Mouse (Mus musculus) hindbrain, embryonic 14.5 days (tissue): ENCODE results near the gene Timeless. TPM values are rescaled to one million over a fixed set of nuclear protein-coding genes. Genes with fewer than 3 reads are reported as not detected.
A peak's percentile ranks its signal among the peaks of the same experiment; 100 is the strongest.
"Not testable (repeated sequence)": the region's sequence is repeated elsewhere in the genome, so short reads cannot be mapped to it uniquely, and the experiment has no call there.

ENCODE experiments used
- ATAC-seq: fragments of 200-750 bp; cut with Nextera tagmentation; 2 replicates; pipeline ENCODE4 v1.8.0; 2017; ENCODE audit warnings: moderate number of reproducible peaks, mild to moderate bottlenecking, moderate TSS enrichment, moderate library complexity; ENCODE audit not compliant: low FRiP score
- DNase-seq: peaks from one replicate; pipeline ENCODE4 v3.0.0-alpha.2; 2015; ENCODE audit warnings: low spot score
- H3K27ac ChIP-seq: fragments of 300-500 bp; sonication (generic); 2 replicates; pipeline ENCODE4 v1.5.1; 2014; ENCODE audit warnings: mild to moderate bottlenecking, moderate library complexity
- H3K27me3 ChIP-seq: fragments of 300-500 bp; sonication (generic); 2 replicates; pipeline ENCODE4 v1.6.1; 2014; ENCODE audit warnings: mild to moderate bottlenecking, low read length, mixed read lengths; ENCODE audit not compliant: control insufficient read depth, insufficient read depth
- H3K36me3 ChIP-seq: fragments of 300-500 bp; sonication (generic); replicated peaks from 2 replicates; pipeline ENCODE4 v1.6.1; 2014; ENCODE audit not compliant: control insufficient read depth, insufficient read depth
- H3K4me1 ChIP-seq: fragments of 300-500 bp; sonication (generic); replicated peaks from 2 replicates; pipeline ENCODE4 v1.6.1; 2014; ENCODE audit warnings: antibody characterized with exemption, low read length, mixed read lengths; ENCODE audit not compliant: control insufficient read depth, insufficient read depth
- H3K4me2 ChIP-seq: fragments of 300-500 bp; sonication (generic); replicated peaks from 2 replicates; pipeline ENCODE4 v1.6.1; 2014; ENCODE audit warnings: mild to moderate bottlenecking, moderate library complexity
- H3K4me3 ChIP-seq: fragments of 300-500 bp; sonication (generic); replicated peaks from 2 replicates; pipeline ENCODE4 v1.5.1; 2014; ENCODE audit warnings: mild to moderate bottlenecking, low read length
- H3K9ac ChIP-seq: fragments of 300-500 bp; sonication (generic); 2 replicates; pipeline ENCODE4 v1.6.1; 2014
- H3K9me3 ChIP-seq: fragments of 300-500 bp; sonication (generic); 2 replicates; pipeline ENCODE4 v1.6.1; 2016; ENCODE audit warnings: low read length; ENCODE audit not compliant: control insufficient read depth
- WGBS: fragments of 180-500 bp; shearing (Covaris S2); extraction: QIAGEN DNeasy Blood & Tissue Kit; methylation state at CpG from one replicate; pipeline ENCODE4 v1.1.7; 2014; 5-methylcytosine and 5-hydroxymethylcytosine counted together
- polyA plus RNA-seq: library from polyadenylated mRNA; unstranded; fragments of >200 nt; fragmentation: Nextera tagmentation; extraction: Ambion mirVana; gene quantifications from 2 replicates; pipeline ENCODE4 v1.2.1, GENCODE M21; 2014

Timeless gene
- polyA plus RNA-seq, 1 experiment from 2014 or later: 16.7 TPM

DNA sequence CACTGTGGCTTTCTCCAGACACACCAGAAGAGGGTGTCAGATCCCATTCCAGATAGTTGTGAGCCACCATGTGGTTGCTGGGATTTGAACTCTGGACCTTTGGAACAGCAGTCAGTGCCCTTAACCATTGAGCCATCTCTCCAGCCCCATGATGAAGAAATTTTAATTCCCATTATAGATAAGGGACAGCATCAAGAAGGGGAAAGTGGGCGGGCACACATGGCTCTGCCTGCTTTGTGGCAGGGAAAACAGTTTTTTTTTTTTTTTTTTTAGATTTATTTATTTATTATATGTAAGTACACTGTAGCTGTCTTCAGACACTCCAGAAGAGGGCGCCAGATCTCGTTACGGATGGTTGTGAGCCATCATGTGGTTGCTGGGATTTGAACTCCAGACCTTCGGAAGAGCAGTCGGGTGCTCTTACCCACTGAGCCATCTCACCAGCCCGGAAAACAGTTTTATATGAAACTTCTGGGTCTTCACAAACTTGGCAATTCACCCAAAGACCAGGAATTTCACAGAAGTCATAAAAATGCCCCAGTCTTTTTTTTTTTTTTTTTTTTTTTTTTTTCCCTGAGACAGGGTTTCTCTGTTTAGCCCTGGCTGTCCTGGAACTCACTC is 41.1 kb downstream of the Timeless start:
- H3K4me2 ChIP-seq, H3K4me1 ChIP-seq, H3K4me3 ChIP-seq, DNase-seq, H3K9me3 ChIP-seq, H3K27ac ChIP-seq, H3K9ac ChIP-seq, ATAC-seq, H3K27me3 ChIP-seq: not testable (repeated sequence)
- peaks cover 16% of the 10 kb centered on the region for H3K36me3 ChIP-seq
- WGBS: 95% methylated on average over 4 of the region's 7 CpGs

- H3K4me2 ChIP-seq, H3K9ac ChIP-seq, H3K4me3 ChIP-seq, ATAC-seq, H3K9me3 ChIP-seq, H3K27ac ChIP-seq, DNase-seq, H3K27me3 ChIP-seq, H3K4me1 ChIP-seq: not testable (repeated sequence)
- WGBS: 100% methylated on average over 1 of the region's 1 CpGs
- peaks cover 34% of the 10 kb centered on the region for H3K36me3 ChIP-seq
Observed at GRCm38 (mm10) chr10:128275374-128275773, 43.5 kb downstream of the Timeless start.

- Histone ChIP-seq H3K4me1 (no peaks in the 10 kb centered on the region), H3K4me2 (no peak overlapping the region), H3K4me3 (no peak overlapping the region), H3K9me3 (no peaks in the 10 kb centered on the region), H3K27ac (no peak overlapping the region), H3K27me3 (no peaks in the 10 kb centered on the region), H3K36me3 (peaks cover 62% of the 10 kb centered on the region), H3K9ac (no peak overlapping the region)
- ATAC-seq (no peak), DNase-seq (no peak)
- 56% methylated on average over 6 of the region's 6 CpGs for WGBS
Observed at GRCm38 (mm10) chr10:128278158-128278557, 46.3 kb downstream of the Timeless start.

DNA sequence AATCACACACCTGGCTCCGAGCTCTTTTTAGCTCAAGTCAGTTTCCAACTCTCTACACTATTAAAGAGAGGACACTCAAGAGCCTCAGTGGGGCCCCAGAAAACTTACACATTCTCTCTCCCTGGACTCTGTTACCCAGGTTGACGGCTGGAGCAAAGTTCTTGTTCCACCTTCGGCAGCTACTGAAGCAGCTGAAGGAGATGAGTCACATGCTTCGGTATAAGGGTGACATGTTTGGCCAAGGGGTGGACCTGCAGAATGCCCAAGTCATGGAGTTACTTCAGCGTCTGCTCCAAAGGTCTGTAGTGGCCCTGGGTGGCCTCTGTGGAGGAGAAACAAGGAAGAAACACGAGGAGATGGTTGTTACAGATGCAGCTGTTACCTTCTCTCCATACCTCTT is 49.1 kb downstream of the Timeless start:
- no peaks in the 10 kb centered on the region for H3K9me3 ChIP-seq
- DNase-seq (no peak), ATAC-seq (no peak)
- H3K4me3 ChIP-seq: no peak overlapping the region
- H3K27me3 ChIP-seq: no peaks in the 10 kb centered on the region
- H3K27ac ChIP-seq: no peak overlapping the region
- H3K9ac ChIP-seq: no peak overlapping the region
- H3K4me1 ChIP-seq: no peaks in the 10 kb centered on the region
- 92% methylated on average over 6 of the region's 6 CpGs for WGBS
- H3K36me3 ChIP-seq: peaks cover 87% of the 10 kb centered on the region
- no peak overlapping the region for H3K4me2 ChIP-seq

- Histone ChIP-seq H3K4me3 (no peak overlapping the region), H3K36me3 (peaks cover 88% of the 10 kb centered on the region), H3K9ac (no peak overlapping the region), H3K4me1 (no peaks in the 10 kb centered on the region), H3K27ac (no peak overlapping the region), H3K9me3 (no peaks in the 10 kb centered on the region), H3K4me2 (no peak overlapping the region), H3K27me3 (no peaks in the 10 kb centered on the region)
- WGBS: 93% methylated on average over 14 of the region's 14 CpGs
- ATAC-seq (no peak), DNase-seq (no peak)
Observed at GRCm38 (mm10) chr10:128281682-128282081, 49.8 kb downstream of the Timeless start.

- DNase-seq (no peak), ATAC-seq (no peak)
- Histone ChIP-seq H3K27me3 (no peaks in the 10 kb centered on the region), H3K9ac (no peak overlapping the region), H3K4me3 (no peak overlapping the region), H3K9me3 (no peaks in the 10 kb centered on the region), H3K4me1 (no peaks in the 10 kb centered on the region), H3K4me2 (no peak overlapping the region), H3K36me3 (peaks cover 86% of the 10 kb centered on the region), H3K27ac (no peak overlapping the region)
- 89% methylated on average over 20 of the region's 20 CpGs for WGBS
Observed at GRCm38 (mm10) chr10:128282886-128283450, 51.1 kb downstream of the Timeless start.

DNA sequence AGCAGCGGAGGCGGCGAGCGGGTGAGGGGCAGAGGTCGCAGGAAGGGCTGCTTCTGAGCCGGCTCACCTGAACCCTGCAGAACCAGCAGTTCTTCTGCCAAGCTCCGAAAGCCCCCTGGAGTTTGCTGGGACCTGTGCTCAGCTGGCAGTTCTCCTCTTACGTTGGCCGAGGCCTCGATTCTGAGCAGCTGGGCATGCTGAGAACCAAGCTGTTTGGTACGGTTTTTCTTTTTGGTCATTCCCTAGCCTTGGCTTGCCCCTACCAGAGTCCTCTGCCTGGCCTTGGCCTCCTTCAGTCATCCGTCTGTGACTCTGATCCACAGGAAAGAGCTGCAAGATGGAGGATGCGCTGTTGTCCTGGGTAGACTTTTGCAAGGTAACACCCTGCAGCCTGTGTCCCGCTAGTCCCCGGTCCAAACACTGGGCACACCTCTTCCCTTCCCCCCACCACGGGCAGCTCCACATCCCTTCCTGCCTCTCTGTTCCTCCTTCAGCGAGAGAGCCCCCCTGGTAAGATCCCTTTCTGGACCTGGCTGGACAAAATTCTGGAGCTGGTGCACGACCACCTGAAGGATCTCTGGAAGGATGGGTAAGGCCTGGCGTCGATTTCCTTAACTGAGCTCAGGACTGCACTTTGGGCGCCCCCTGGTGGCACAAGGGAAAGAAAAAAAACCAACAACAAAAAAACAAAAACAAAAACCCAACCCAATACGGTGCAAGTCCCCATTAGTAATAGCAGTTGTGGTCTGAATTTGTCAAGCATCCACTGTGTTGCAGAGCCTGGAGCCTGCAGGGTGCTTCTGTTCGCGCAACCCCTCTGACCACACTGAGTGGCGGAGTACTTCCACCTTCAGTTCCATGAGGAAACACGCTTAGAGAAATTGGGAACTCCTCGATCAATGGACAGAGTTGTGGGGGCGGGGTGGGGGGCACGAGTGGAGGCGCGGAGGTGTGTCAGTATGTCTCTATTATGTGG is 52.0 kb downstream of the Timeless start:
- H3K36me3 ChIP-seq: peaks cover 88% of the 10 kb centered on the region
- no peak for ATAC-seq
- DNase-seq: peak; percentile 83
- H3K4me3 ChIP-seq: no peak overlapping the region
- no peaks in the 10 kb centered on the region for H3K4me1 ChIP-seq
- no peak overlapping the region for H3K27ac ChIP-seq
- no peak overlapping the region for H3K9ac ChIP-seq
- H3K27me3 ChIP-seq: no peaks in the 10 kb centered on the region
- no peak overlapping the region for H3K4me2 ChIP-seq
- WGBS: 63% methylated on average over 31 of the region's 31 CpGs
- H3K9me3 ChIP-seq: no peaks in the 10 kb centered on the region

DNA sequence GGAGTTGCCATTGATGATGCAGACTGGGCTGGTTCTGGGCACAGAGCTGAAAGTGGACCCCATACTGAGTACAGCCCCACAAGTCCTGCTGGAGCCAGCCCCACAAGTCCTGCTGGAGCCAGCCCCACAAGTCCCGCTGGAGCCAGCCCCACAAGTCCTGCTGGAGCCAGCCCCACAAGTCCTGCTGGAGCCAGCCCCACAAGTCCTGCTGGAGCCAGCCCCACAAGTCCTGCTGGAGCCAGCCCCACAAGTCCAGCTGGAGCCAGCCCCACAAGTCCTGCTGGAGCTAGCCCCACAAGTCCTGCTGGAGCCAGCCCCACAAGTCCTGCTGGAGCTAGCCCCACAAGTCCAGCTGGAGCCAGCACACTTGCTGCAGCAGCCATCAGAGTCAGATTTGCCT is 58.7 kb downstream of the Timeless start:
- not testable (repeated sequence) for H3K4me1 ChIP-seq, H3K4me2 ChIP-seq, DNase-seq, ATAC-seq, H3K4me3 ChIP-seq, H3K27ac ChIP-seq, H3K27me3 ChIP-seq, H3K9me3 ChIP-seq, H3K9ac ChIP-seq
- 73% methylated on average over 1 of the region's 1 CpGs for WGBS
- H3K36me3 ChIP-seq: peaks cover 56% of the 10 kb centered on the region

DNA sequence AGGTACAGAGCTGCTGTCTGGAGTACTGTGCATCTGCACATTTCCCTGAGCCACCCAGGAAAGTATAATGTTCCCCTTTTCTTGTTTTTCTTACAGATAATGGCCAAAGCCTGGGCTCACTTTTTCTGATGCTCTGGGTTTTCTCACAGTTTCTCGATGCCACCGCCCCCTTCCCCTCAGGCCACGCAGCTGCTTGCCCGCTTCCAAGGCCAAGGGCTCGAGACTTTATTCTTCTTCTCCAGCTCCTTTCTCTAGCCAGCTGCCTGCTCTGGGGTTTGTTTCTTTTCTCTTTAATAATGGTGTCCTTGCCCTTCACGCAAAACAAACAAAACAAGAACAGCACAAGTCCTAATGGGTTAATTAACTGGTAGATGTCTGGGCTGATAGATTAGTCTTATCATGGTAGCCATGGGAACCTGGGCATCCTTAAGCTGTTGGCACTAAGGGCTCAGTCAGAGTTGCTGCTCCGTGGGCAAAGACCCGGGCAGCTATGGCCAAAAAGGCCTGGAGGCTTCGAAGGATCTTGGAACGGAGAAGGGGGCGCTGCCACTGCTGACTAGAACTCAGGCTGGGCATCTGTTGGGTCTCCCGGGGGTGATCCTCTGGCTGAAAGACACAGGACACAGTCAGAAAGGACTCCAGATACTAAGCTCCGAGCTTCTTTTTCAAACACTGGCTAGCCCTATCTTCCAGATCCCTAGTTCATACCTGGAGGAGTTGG is 64.7 kb downstream of the Timeless start:
- WGBS: 70% methylated on average over 13 of the region's 13 CpGs
- Histone ChIP-seq H3K9me3 (no peaks in the 10 kb centered on the region), H3K9ac (no peak overlapping the region), H3K4me1 (no peaks in the 10 kb centered on the region), H3K4me3 (no peak overlapping the region), H3K36me3 (peaks cover 16% of the 10 kb centered on the region), H3K4me2 (no peak overlapping the region), H3K27me3 (no peaks in the 10 kb centered on the region), H3K27ac (no peak overlapping the region)
- DNase-seq (no peak), ATAC-seq (no peak)
